Mouse (Mus musculus): Measurements from ENCODE around the gene Usp49. TPM values are rescaled to one million over a fixed set of nuclear protein-coding genes. Genes with fewer than 3 reads are reported as not detected.
"Not testable (repeated sequence)": the region's sequence is repeated elsewhere in the genome, so short reads cannot be mapped to it uniquely, and the experiment has no call there.

The Usp49 gene
- total RNA-seq (2021): 1 to 10 TPM; 3.0 to 4.1 TPM
- long read RNA-seq, experiment 1, partial matches to known transcripts: 0 of 1 reads
- long read RNA-seq, experiment 1, other reads (novel, unspliced or antisense): 0 of 1 reads
- long read RNA-seq, experiment 2, partial matches to known transcripts: 0 of 1 reads
- long read RNA-seq, experiment 2, other reads (novel, unspliced or antisense): 0 of 1 reads

DNA sequence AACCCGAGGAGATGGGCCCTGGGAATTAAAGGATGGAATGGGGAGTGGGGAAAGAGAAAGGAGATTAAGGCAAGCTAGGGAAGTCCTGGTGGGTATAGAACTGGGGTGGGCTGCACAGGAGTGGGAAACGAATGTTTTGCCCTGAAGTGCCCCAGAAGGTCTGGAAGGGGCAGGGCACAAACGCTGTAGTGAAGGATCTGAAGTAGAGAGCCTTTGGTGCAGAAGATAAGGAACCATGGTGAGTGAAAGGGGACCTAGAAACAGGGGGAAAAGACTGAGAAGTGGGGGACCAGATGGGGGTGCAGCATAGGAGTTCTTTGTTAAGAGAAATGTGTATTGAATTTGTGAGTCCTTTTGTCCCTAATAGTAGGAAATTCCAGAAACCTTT, at the start of gene Usp49:
Gene Usp49 (plus strand): TSS at position 13 of the 388 bp plus-strand sequence.
- no peak for DNase-seq (ENCODE audit: low spot score in 2 of 2)

DNA sequence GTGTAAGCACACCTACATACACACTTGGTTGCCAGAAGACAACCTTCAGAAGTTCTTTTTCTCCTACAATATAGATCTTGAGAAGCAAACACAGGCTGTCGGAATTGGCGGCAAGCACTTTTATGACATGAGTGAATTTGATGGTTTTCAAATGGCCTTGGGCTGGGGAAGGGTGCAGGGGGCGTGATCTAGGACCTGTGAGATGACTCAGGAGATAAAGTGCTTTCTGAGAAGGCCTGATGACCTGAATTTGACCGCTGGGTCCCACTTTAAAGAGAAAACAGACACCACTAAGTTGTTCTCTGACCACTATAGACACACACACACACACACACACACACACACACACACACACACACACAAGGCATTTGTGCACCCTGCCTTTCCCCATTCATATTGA, 49.5 kb upstream of the Usp49 start:
- DNase-seq (ENCODE audit: low spot score in 2 of 2): peak in 1 of 2 experiments; percentile 26

DNA sequence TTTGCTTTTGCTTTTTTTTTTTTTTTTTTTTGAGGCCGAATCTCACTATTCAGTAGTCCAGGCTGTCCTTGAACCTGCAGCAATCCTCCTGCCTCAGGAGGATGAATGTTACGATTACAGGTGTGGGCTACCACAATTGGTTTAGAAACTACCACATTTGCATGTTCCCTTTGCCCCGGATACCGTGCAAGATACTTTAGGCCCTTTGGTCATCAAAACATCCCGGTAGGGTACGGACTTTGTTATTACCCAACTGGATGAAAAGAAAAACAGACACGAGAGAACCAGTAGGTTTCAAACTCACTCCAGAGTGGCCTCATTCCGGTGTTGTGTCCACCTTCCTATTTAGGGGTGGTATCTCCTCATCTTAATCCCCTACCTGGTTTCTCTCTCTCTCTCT, 42.0 kb upstream of the Usp49 start:
- DNase-seq (ENCODE audit: low spot score in 2 of 2): no peak

DNA sequence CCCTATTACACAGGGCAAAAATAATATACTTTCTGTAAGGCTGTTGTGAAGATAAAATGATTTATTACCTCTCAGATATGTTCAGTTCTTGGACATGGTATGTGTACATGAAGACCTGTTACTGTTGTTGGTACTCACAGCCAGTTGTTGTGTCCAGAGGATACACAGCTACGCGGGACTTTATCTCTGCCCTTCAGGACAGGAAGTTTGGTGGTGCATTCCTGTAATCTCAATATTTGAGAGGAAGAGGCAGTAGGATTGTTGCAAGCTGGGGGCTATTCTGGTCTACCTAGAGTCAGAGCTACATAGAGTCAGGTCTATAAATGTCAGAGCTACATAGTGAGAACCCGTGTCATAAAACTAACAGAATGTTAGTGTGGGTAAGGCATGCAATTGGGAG, 39.4 kb upstream of the Usp49 start:
- DNase-seq (ENCODE audit: low spot score in 2 of 2): no peak

DNA sequence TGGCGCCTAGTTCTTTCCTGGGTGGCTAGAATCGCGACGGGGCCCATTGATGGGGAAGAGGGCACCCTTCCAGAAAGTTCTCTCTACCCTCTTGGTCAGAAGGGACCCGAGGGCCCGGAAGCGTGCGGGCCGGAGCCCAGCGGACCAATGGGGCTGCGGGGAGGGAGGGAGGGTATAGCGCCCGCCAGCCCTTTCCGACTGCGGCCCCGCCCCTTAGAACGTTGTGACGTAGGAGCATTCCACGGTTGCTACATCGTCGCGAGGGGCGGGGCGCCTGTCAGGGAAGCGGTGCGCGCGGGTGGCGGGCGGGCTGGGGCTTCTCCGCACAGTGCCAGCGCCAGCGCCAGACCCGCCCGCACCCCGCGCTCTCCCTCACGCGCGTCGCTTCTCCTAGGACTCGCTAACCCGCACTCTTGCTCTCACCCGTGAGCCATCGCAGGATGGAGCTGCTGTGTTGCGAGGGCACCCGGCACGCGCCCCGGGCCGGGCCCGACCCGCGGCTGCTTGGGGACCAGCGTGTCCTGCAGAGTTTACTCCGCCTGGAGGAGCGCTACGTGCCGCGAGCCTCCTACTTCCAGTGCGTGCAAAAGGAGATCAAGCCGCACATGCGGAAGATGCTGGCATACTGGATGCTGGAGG, 37.2 kb upstream of the Usp49 start:
- peak; percentile 97 for DNase-seq (ENCODE audit: low spot score in 2 of 2)

DNA sequence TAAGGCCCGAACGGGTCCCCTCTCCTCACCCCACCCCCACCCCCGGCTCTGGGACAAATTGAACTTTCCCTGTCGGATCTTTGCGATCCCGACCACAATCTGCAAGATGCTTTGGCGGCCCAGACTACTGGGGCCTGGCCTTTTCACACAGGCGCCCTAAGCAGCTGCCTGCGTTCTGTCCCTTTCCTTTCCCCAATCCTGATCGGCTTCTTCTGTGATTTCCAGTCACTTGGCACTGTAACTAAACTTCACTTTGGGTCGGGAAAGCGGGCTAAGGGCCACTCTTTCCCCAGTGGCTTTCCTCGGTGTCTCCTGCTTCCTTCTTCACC, 36.7 kb upstream of the Usp49 start:
- no peak for DNase-seq (ENCODE audit: low spot score in 2 of 2)

DNA sequence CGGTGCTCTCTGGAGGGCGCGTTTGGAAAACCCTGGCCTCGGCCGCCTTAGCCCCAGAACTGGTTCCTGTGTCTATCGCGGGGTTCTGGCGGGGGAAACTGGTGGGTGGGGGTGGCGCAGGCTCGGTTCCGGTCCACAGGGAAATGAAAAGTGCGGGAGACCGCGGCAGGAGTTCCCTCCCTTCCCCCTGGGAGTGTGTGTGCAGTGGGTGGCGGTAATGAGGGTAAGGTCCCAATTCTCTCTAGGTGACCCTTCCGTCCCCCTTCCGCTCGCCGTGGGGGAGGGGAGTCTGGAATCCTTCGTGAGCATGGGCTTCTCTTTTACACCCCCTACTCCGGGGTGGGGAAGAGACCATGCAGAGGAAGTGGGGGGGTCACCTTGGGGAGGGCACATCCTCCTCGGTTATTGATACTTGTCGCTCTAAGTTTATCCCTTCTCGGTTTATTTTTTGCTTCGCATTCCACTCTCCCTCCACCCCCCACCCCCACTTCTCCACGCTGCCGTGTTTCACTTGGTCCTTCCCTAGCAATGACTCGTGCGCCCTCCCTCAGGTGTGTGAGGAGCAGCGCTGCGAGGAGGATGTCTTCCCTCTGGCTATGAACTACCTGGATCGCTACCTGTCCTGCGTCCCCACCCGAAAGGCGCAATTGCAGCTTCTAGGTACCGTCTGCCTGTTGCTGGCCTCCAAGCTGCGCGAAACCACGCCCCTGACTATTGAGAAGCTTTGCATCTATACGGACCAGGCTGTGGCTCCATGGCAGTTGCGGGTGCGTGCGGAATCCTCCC, 36.1 kb upstream of the Usp49 start:
- peak; percentile 50 to 56 for DNase-seq (ENCODE audit: low spot score in 2 of 2)

DNA sequence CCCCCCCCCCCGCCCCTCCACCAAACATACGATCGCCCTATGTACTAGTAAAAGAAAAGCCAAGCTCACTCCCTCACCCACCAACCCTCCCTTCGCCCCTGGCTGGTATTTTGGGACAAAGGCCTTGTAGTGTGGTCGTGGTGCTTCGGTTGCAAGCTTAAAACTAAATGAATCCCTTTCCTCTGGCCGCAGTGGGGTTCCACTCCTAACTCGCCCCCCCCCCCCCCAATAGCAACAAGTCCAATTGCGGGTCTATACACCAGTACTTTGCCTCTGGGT, 35.6 kb upstream of the Usp49 start:
- DNase-seq (ENCODE audit: low spot score in 2 of 2): no peak

DNA sequence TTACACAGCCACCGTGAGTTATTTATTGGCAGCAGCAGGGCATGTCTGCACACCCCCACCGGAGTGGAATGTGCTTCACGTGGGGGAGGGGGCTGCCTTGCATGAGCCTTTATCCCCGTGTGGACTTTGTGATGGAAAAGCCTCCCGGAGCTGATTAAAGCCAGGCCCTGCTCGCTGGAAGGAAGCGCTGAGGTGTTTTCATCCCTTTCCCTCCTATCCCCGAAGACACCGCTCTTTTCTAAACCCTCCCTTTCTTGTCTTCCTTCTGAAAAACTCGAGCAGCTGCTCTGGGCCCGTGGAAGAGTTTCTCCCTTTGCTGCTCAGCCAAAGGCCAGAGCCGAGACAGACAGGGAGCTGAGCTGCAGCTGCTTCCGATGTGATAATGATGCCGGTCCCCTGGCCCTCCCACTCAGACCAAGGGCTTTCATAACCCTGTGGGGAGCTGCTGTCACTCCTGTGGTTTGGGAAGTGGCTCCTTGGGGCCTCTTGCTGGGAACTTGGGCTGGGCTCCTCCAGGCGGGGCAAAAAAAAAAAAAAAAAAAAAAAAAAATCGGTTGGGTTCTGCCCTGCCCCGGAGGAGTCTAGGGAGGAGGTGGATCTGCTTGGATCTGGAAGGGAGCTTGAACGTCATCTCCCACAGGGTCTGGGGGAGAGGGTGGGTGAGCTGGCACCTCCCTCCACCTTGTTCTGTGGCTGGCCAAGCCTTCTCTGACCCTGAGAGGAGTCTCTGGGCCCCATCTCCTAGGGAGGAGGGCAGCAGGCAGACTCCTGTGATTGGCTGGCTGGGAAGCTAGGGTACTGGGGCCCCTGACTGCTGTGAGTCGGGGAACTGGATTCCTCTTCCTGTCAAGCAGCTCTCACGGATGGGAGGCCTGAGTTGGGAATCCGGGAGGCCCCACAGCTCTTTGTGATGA, 35.0 kb upstream of the Usp49 start:
- peak; percentile 44 to 54 for DNase-seq (ENCODE audit: low spot score in 2 of 2)

DNA sequence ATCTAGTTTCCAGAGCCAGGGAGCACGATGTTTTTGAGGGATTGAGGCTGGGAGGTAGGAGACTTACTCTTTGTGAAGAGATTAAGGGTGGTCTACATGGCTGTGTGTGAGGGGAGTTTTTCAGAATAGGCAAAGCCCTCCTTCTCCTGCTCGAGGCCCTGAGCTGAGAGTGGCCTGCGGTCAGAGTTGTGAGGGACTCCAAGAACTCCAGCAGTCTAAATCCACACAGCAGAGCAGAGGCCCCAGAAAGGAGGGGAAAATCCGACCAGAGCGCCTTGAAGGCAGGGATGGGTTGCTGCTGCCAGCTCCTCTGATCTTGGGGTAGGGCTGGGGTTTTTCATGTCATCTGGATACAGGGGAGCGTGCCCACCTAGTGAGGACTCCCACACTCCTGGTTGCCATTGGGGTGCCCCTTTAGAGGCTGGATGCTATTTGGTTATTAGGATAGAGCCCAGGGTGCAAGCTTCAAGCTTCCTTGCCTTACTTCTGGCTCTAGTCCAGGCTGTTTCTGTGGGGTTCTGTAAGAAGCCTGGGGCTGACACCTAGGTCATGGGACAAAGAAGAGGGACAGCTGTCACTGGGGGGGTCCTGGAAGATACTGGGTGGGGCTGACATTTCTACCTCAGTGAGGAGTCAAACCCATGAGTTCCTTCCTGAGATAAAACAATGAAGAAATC, 34.2 kb upstream of the Usp49 start:
- no peak for DNase-seq (ENCODE audit: low spot score in 2 of 2)

DNA sequence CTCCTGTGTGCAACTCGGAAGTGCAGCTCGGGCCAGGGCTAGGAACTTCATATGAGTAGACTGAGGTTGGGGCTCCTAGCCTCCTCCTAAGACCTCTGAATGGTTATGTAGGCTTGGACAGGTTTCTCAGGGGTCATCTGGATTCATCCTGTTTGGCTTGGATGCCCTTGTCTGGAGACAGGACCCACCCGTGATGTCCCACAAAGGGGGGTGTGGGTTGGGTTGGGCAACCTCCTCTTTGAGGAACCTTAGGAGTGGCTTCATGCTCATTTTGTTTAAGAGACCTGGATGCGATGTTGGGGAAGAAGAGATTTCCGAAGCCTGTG, 33.7 kb upstream of the Usp49 start:
- DNase-seq (ENCODE audit: low spot score in 2 of 2): no peak

DNA sequence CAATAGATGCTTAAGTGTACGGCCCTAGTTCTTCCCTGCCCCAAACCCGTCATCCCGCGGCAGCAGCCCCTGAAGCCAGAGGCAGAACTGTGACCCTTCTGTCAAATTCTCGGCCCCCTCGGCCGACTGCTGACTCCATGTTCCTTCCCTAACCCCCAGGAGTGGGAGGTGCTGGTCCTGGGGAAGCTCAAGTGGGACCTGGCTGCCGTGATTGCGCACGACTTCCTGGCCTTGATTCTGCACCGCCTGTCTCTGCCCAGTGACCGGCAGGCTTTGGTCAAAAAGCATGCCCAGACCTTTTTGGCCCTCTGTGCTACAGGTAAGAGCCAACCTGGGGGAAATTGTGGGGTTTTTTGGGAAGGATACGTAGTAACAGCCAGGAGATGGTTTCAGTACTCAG, 33.2 kb upstream of the Usp49 start:
- DNase-seq (ENCODE audit: low spot score in 2 of 2): peak in 1 of 2 experiments; percentile 29

DNA sequence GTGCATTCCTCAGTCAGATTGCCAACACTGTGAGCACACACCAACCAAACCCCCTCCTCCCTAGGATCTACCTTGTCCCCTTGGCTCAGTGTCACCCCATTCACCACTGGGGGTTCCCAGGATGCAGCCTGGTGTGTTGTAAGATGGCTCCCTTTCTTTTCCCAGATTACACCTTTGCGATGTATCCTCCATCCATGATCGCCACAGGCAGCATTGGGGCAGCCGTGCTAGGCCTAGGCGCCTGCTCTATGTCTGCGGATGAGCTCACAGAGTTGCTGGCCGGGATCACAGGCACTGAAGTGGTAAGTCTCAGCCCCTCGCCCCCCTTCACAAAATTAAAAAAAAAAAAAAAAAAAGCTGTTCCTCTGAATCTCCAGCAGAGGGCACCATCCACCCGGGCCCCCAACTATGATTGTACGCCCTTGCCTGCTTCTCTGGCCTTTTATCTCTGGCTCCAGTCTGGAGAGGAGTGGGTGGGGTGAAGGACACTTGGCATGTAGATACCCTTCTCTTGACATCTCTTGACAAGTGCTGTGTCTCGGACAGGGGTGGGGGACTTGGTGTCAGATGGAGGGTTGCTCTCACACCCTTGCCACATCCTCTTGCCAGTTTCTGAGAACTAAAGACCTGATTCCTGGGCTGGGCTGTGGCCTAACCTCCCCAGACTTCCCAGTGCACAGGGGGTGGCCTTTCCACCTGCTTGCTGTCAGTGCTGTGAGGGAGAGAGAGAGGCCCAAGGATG, 32.5 kb upstream of the Usp49 start:
- peak in 1 of 2 experiments; percentile 42 for DNase-seq (ENCODE audit: low spot score in 2 of 2)

DNA sequence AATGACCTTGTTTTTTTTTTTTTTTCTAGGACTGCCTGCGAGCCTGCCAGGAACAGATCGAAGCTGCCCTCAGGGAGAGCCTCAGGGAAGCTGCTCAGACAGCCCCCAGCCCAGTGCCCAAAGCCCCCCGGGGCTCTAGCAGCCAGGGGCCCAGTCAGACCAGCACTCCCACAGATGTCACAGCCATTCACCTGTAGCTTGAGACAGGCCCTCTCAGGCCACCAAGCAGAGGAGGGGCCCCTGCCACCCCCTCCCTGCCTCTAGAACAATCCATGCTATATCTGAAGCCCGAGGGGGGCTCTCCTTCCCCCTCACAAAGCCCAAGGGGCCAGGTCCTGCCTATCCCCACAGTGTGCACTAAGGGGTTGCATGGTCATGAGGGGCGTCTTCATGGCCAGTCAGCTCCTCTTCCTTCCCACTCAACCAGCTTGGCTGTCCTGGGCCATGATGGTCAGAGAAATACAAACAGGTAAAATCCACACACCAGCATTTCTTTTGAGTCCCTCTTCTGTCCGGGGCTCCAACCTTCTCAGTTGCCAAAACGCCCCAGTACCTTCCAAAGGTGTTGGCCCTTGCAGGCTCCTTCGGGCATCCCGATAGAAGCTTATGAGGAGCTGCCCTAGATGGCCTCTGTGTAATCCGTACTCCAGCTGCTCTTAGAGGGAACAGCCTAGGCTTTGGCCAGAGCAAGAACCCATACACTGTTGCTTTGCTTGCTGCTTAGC, 31.7 kb upstream of the Usp49 start:
- not testable (repeated sequence) for DNase-seq (ENCODE audit: low spot score in 2 of 2)

DNA sequence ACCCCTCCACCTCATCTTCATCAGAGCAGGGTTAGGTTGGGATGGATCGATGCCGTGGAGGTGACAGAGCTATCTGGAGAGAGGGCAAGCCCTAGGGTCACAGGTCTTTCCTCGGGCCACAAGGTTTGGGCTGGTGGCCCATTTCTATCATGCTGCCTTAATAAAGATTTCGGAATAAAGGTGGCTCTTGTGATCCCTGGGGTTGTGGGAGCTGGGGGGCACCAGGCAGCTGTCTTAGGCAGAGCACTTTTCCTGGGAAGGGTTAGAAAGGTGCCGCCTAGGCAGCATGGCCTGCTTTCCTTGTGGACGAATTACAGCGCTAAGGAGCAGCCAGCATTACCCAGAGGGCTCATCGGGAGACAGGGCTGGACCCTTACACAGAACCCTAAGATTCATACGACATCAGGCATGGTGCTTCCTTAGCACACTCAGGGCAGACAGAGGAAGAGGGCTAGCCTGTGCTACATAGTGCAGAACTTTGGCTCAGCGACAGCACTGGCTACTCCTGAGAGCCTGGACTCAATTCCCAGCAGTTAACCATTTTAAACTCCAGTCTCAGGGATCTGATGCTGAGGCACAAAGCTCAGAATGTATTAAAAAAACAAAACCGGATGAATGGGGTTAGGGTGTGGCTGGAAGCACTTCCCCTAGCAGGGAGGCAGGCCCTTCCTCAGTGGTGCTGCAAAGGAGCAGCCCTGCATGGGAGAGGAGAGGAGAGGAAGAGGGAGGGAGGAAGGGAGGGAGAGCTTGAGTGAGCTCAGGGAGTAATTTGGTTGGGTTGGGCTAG, 30.8 kb upstream of the Usp49 start:
- no peak for DNase-seq (ENCODE audit: low spot score in 2 of 2)

DNA sequence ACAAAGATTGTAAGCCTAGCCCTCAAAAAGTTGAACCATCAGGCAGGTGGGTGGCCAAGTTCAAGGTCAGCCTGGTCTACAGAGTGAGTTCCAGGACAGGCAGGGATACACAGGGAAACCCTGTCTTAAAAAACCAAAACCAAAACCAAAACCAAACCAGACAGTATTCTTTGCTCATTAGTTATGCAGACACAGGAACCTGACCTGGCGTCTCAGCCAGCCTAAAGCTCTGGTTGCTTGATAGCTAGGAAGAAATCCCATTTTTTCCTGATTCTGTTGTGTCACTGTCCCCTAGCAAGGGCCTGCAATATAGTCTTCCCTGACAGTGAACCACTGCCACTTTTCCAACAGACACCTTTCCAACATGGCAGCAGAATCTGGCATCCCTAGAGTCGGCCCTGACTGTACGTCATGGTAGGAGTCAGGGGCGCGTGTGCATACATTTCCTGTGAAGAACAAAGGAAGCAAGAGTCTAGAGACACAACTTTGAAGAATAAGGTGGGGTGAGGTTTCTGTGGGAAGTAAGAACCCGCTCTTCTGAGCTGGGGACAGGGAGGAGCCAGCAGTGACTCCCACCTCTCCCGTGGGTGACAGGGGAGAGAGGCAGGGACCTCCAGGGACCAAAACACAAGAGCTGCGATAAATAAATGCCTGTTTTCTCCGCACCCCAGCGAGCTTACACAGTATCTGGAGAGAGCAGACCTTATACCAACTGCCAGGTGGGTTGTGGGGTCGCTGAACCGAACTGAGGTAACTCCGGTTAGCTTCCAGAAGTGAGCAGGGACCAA, 29.7 kb upstream of the Usp49 start:
- DNase-seq (ENCODE audit: low spot score in 2 of 2): no peak

DNA sequence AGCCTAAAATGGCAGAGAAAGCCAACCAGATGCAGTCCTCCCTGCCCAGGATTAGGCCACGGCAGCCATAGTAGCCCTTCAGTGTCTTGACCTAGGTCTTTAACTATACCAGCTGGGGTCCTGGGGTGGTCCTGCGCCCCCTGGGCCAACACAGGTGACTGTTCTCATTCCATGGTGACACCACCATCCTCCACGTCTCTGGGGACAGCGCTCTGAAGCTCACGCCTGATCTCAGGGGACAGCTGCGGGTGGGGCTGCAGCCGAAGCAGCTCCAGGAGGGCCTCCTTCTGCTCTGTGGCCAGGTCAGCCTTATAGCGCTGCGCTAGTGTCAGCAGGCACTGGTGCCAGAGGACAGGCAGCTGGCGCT, 29.1 kb upstream of the Usp49 start:
- no peak for DNase-seq (ENCODE audit: low spot score in 2 of 2)

DNA sequence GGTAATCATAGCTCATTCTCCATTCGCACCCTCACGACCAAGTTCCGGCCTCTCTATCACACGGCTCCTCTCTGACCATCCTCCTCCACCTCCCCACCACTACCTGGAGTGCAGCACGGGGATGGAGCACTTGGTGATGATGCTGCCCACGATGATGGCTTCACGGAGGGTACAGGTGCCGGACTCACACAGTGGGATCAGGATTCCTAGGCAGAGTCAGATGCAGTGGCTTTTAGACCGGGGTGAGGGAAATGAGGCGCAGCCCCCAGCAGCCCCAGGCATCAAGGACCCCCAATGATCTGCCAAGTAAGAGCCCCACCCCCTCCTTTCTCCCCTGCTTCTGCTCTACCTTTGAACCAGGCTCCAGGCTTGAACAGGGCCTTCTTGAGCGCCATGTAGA, 28.2 kb upstream of the Usp49 start:
- DNase-seq (ENCODE audit: low spot score in 2 of 2): no peak
